Mouse (Mus musculus) E14TG2a.4 (cell line): ENCODE data around the gene Cass4.

Source experiments
- CTCF ChIP-seq: conservative IDR thresholded peaks from 2 replicates; pipeline ENCODE4 v1.5.1; 2014; ENCODE audit warnings: low read length
- NANOG ChIP-seq: IDR thresholded peaks from 2 replicates; pipeline ENCODE4 v1.6.1; 2014; ENCODE audit warnings: borderline replicate concordance, low read length, mixed read lengths
- POU5F1 ChIP-seq: IDR thresholded peaks from 2 replicates; pipeline ENCODE4 v1.6.1; 2014; ENCODE audit warnings: low read length, borderline replicate concordance

DNA sequence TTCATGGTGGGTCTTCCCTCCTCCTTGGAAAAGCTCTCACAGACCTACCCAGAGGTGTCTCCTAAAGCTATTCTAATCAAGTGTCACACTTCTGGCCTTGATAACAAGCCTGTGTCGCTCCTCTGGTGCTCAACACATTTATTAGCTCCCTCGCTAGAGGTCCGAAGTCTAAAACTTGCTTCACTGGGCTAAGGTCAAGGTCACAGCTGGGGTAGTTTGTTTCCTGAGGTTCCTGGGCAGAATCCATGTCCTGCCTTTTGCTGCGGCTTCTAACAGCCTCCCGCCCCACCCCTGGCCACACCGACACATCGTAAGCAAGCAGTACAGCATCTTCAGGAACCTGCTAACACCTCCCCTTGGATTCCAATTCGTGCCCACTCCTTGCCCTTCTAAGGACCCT, 42.8 kb upstream of the Cass4 start:
- TF ChIP-seq CTCF (no peak), NANOG (no peak), POU5F1 (no peak)
